Comparison of ENCODE assay signal across 8 mouse cellular contexts in genomic region chr4:43558631-43559356, GRCm38 (mm10). TPM values are rescaled to one million over a fixed set of nuclear protein-coding genes. Genes with fewer than 3 reads are reported as not detected.
DNase-seq lines count a peak whose midpoint lies in the region; ATAC-seq and TF ChIP-seq lines count a peak whose summit lies in the region.

No protein-coding gene starts in this region.

- TF ChIP-seq POLR2A in CH12.LX (IDR thresholded peaks at IDR 0.05; ENCODE audit: low read depth, low read length) = peak; percentile 29; the same call in 1 of the 2 replicates

- H3K9me3 ChIP-seq in CH12.LX (replicated peaks; ENCODE audit: low read length) = no peaks in the 10 kb centered on the region
- H3K9me3 ChIP-seq in limb, embryonic 11.5 days (ENCODE audit: control insufficient read depth, low read length) = no peaks in the 10 kb centered on the region
- H3K9me3 ChIP-seq in midbrain, embryonic 11.5 days (ENCODE audit: control insufficient read depth, low read length) = no peaks in the 10 kb centered on the region

- peak; percentile 59 for DNase-seq in CH12.LX (ENCODE audit: extremely low read depth)
- DNase-seq in fibroblast of lung, adult 2 months (ENCODE audit: low read depth) = peak; percentile 56
- DNase-seq in heart, postnatal 4 days = peak; percentile 88
- DNase-seq in limb, embryonic 11.5 days (ENCODE audit: low spot score) = peak; percentile 67
- DNase-seq in midbrain, embryonic 11.5 days (ENCODE audit: low spot score, missing footprints) = peak; percentile 89
- DNase-seq in testis, postnatal 10 days (ENCODE audit: low spot score) = peak; percentile 85
- DNase-seq in cerebellum, adult 11 months = no peak

- peaks cover 24 to 81% of the 10 kb centered on the region in 2 experiments for H3K4me1 ChIP-seq in CH12.LX (ENCODE audit: control insufficient read depth in 1 of 2, insufficient read depth in 2 of 2)
- H3K4me1 ChIP-seq in limb, embryonic 11.5 days (ENCODE audit: control insufficient read depth, insufficient read depth, low read length) = peaks cover 33% of the 10 kb centered on the region
- peaks cover 33% of the 10 kb centered on the region for H3K4me1 ChIP-seq in midbrain, embryonic 11.5 days (ENCODE audit: control insufficient read depth, insufficient read depth, low read length)

- peak overlapping the region; percentile 92 for H3K4me2 ChIP-seq in CH12.LX (ENCODE audit: insufficient read depth, low read depth, poor library complexity, severe bottlenecking)
- peak overlapping the region; percentile 32 for H3K4me2 ChIP-seq in limb, embryonic 11.5 days (ENCODE audit: low read depth, severe bottlenecking)
- H3K4me2 ChIP-seq in midbrain, embryonic 11.5 days = peak overlapping the region; percentile 19; the same call in 1 of the 2 replicates

- 27% methylated on average over 13 of the region's 13 CpGs for WGBS in limb, embryonic 11.5 days
- 39% methylated on average over 13 of the region's 13 CpGs for WGBS in midbrain, embryonic 11.5 days

- peak overlapping the region; percentile 29; the same call in 1 of the 2 replicates for H3K27ac ChIP-seq in CH12.LX (ENCODE audit: insufficient read depth, low read depth)
- H3K27ac ChIP-seq in limb, embryonic 11.5 days (replicated peaks; ENCODE audit: low read depth, low read length) = peak overlapping the region; percentile 67; the same call in 1 of the 2 replicates
- H3K27ac ChIP-seq in midbrain, embryonic 11.5 days (ENCODE audit: low read depth, low read length) = no peak overlapping the region

- no peaks in the 10 kb centered on the region for H3K27me3 ChIP-seq in CH12.LX (replicated peaks)
- no peaks in the 10 kb centered on the region for H3K27me3 ChIP-seq in limb, embryonic 11.5 days (ENCODE audit: control insufficient read depth, insufficient read depth, low read length)
- H3K27me3 ChIP-seq in midbrain, embryonic 11.5 days (ENCODE audit: control insufficient read depth, insufficient read depth, low read length) = no peaks in the 10 kb centered on the region

- ATAC-seq in activated CD4-positive, CD25-positive, alpha-beta regulatory T cell, adult 4 months = peak; percentile 41
- ATAC-seq in limb, embryonic 11.5 days (ENCODE audit: insufficient number of reproducible peaks, low FRiP score, low TSS enrichment, low read depth) = no peak
- ATAC-seq in midbrain, embryonic 11.5 days (ENCODE audit: low FRiP score) = no peak

- H3K79me2 ChIP-seq in CH12.LX (replicated peaks; ENCODE audit: control insufficient read depth, extremely low read depth, insufficient read depth, poor library complexity, severe bottlenecking) = peaks cover 46% of the 10 kb centered on the region

- TF ChIP-seq RAD21 in CH12.LX (IDR thresholded peaks at IDR 0.05; ENCODE audit: low read depth, low read length) = no peak

- H3K9ac ChIP-seq in CH12.LX (ENCODE audit: insufficient read depth, low read depth) = no peak overlapping the region
- peak overlapping the region; percentile 2; the same call in 1 of the 2 replicates for H3K9ac ChIP-seq in limb, embryonic 11.5 days (ENCODE audit: low read length)
- H3K9ac ChIP-seq in midbrain, embryonic 11.5 days (ENCODE audit: low read length) = no peak overlapping the region

- in situ Hi-C loops in CH12.LX (cut with MboI; ENCODE audit: low pct_ligation_motif_present, low pct_unique_long_range_greater_than_20kb, low sequenced_read_pairs) = loop anchor here (25.0 kb wide), 1 partner anchor 546 kb away; the partner anchor contains the start of genes Fancg and Vcp

- H3K4me3 ChIP-seq in CH12.LX (replicated peaks in 1 of 3; ENCODE audit: low read depth in 2 of 3, low read length in 2 of 3, poor library complexity in 1 of 3) = no peak overlapping the region
- no peak overlapping the region for H3K4me3 ChIP-seq in limb, embryonic 11.5 days (ENCODE audit: low read depth, low read length)
- H3K4me3 ChIP-seq in midbrain, embryonic 11.5 days (ENCODE audit: low read depth, low read length) = no peak overlapping the region

- no peak for TF ChIP-seq CTCF in CH12.LX (conservative IDR thresholded peaks at IDR 0.05 in 1 of 2, IDR thresholded peaks at IDR 0.05 in 1 of 2; ENCODE audit: low read depth in 2 of 2, low read length in 2 of 2)

- peaks cover 29 to 47% of the 10 kb centered on the region in 2 experiments for H3K36me3 ChIP-seq in CH12.LX (replicated peaks in 1 of 2; ENCODE audit: control insufficient read depth in 1 of 2, insufficient read depth in 1 of 2, low read length in 1 of 2)
- H3K36me3 ChIP-seq in limb, embryonic 11.5 days (ENCODE audit: control insufficient read depth, insufficient read depth, low read length) = peaks cover 18% of the 10 kb centered on the region
- H3K36me3 ChIP-seq in midbrain, embryonic 11.5 days (ENCODE audit: control insufficient read depth, insufficient read depth, low read length) = peaks cover 8% of the 10 kb centered on the region; the same call in 1 of the 2 replicates

- TF ChIP-seq EP300 in CH12.LX (IDR thresholded peaks at IDR 0.05; ENCODE audit: low read length) = no peak

- dilution Hi-C loops in CH12.LX (cut with MboI; ENCODE audit: extremely low pct_ligation_motif_present, extremely low pct_unique_long_range_greater_than_20kb, low sequenced_read_pairs) = no loop called here

TF ChIP-seq in CH12.LX, 34 proteins besides CTCF, POLR2A, EP300 and RAD21 (continues in another document):
- TF ChIP-seq BHLHE40 (IDR thresholded peaks at IDR 0.05; ENCODE audit: low read depth, low read length) = peak; percentile 77
- no peak for TF ChIP-seq PAX5 (IDR thresholded peaks at IDR 0.05; ENCODE audit: low read length)
- peak; percentile 54 for TF ChIP-seq CHD2 (IDR thresholded peaks at IDR 0.05; ENCODE audit: low read length)
- peak; percentile 64 for TF ChIP-seq MAX (IDR thresholded peaks at IDR 0.05; ENCODE audit: low read length)
- no peak for TF ChIP-seq E2F4 (IDR thresholded peaks at IDR 0.05; ENCODE audit: insufficient replicate concordance, low read depth, low read length)
- TF ChIP-seq ZMIZ1 (IDR thresholded peaks at IDR 0.05; ENCODE audit: low read depth, low read length) = no peak
- no peak for TF ChIP-seq POLR2AphosphoS2 (IDR thresholded peaks at IDR 0.05; ENCODE audit: low read depth, low read length)
- no peak for TF ChIP-seq UBTF (IDR thresholded peaks at IDR 0.05; ENCODE audit: low read depth, low read length)
- TF ChIP-seq ELF1 (IDR thresholded peaks at IDR 0.05; ENCODE audit: low read depth, low read length) = no peak
- 0 out of 2 replicates have a peak, but pooled peaks have one; percentile 16 for TF ChIP-seq ETS1 (conservative IDR thresholded peaks at IDR 0.05; ENCODE audit: low read depth, low read length)
- TF ChIP-seq TCF12 (IDR thresholded peaks at IDR 0.05; ENCODE audit: low read depth, low read length) = peak; percentile 32; the same call in 1 of the 2 replicates
- no peak for TF ChIP-seq CHD1 (IDR thresholded peaks at IDR 0.05; ENCODE audit: low read depth, low read length)
- no peak for TF ChIP-seq RCOR1 (conservative IDR thresholded peaks at IDR 0.05; ENCODE audit: low read depth, low read length)
- peak; percentile 85 for TF ChIP-seq MXI1 (IDR thresholded peaks at IDR 0.05; ENCODE audit: low read depth, low read length)

RNA-seq across cellular contexts. Expression of gene Creb3, which starts 3.3 kb away (rescaled TPM):
- total RNA-seq in CH12.LX (2012; rRNA removed) (32.9 and 34.2 TPM in 2 replicates), CH12.LX (2014; rRNA removed) (26.1 and 27.6 TPM in 2 replicates)
- 33.1 and 37.2 TPM in 2 replicates for polyA plus RNA-seq in CH12.LX (2012; ENCODE audit: insufficient read length, low read depth)
- polyA plus RNA-seq in activated CD4-positive, CD25-positive, alpha-beta regulatory T cell, adult 4 months (2017; shearing (Covaris generic)) = 100 to 1,000 TPM; 101 to 104 TPM
- total RNA-seq in heart, postnatal 4 days (2021) = 10 to 100 TPM; 53.2 to 53.4 TPM
- polyA plus RNA-seq in limb, embryonic 11.5 days (2014; fragmentation: Nextera tagmentation; extraction: Ambion mirVana) = 39.4 and 43.3 TPM in 2 replicates
- 46.4 and 54.5 TPM in 2 replicates for polyA plus RNA-seq in midbrain, embryonic 11.5 days (2014; fragmentation: Nextera tagmentation; extraction: Ambion mirVana)

RNA-seq across cellular contexts. Expression of gene Tln1, which starts 3.7 kb away (rescaled TPM):
- total RNA-seq in CH12.LX (2012; rRNA removed) = 59.3 and 60.4 TPM in 2 replicates
- 22.3 and 22.7 TPM in 2 replicates for total RNA-seq in CH12.LX (2014; rRNA removed)
- 50.1 and 69.2 TPM in 2 replicates for polyA plus RNA-seq in CH12.LX (2012; ENCODE audit: insufficient read length, low read depth)
- polyA plus RNA-seq in activated CD4-positive, CD25-positive, alpha-beta regulatory T cell, adult 4 months (2017; shearing (Covaris generic)) = 100 to 1,000 TPM in 1 of 2 experiments, 10 to 100 TPM in 1; 86.9 to 116 TPM
- total RNA-seq in heart, postnatal 4 days (2021) = 100 to 1,000 TPM; 184 to 187 TPM
- 39.1 and 39.5 TPM in 2 replicates for polyA plus RNA-seq in limb, embryonic 11.5 days (2014; fragmentation: Nextera tagmentation; extraction: Ambion mirVana)
- 38.4 and 40.4 TPM in 2 replicates for polyA plus RNA-seq in midbrain, embryonic 11.5 days (2014; fragmentation: Nextera tagmentation; extraction: Ambion mirVana)

RNA-seq across cellular contexts. Expression of gene Rgp1, which starts 19.7 kb away (rescaled TPM):
- total RNA-seq in CH12.LX (2012; rRNA removed) = 16.6 and 22.0 TPM in 2 replicates
- total RNA-seq in CH12.LX (2014; rRNA removed) = 5.4 and 10.1 TPM in 2 replicates
- 32.7 and 37.0 TPM in 2 replicates for polyA plus RNA-seq in CH12.LX (2012; ENCODE audit: insufficient read length, low read depth)
- polyA plus RNA-seq in activated CD4-positive, CD25-positive, alpha-beta regulatory T cell, adult 4 months (2017; shearing (Covaris generic)) = 10 to 100 TPM; 10.8 to 12.4 TPM
- total RNA-seq in heart, postnatal 4 days (2021) = 10 to 100 TPM; 38.6 to 39.1 TPM
- polyA plus RNA-seq in limb, embryonic 11.5 days (2014; fragmentation: Nextera tagmentation; extraction: Ambion mirVana) = 32.6 and 34.1 TPM in 2 replicates
- 22.0 and 25.2 TPM in 2 replicates for polyA plus RNA-seq in midbrain, embryonic 11.5 days (2014; fragmentation: Nextera tagmentation; extraction: Ambion mirVana)

RNA-seq across cellular contexts. Expression of gene Gba2, which starts 19.9 kb away (rescaled TPM):
- total RNA-seq in CH12.LX (2012; rRNA removed) = 3.6 and 4.1 TPM in 2 replicates
- 3.2 TPM in 2 replicates for total RNA-seq in CH12.LX (2014; rRNA removed)
- polyA plus RNA-seq in CH12.LX (2012; ENCODE audit: insufficient read length, low read depth) = 8.7 and 11.2 TPM in 2 replicates
- polyA plus RNA-seq in activated CD4-positive, CD25-positive, alpha-beta regulatory T cell, adult 4 months (2017; shearing (Covaris generic)) = 10 to 100 TPM; 12.7 to 14.4 TPM
- 10 to 100 TPM; 17.7 to 17.8 TPM for total RNA-seq in heart, postnatal 4 days (2021)
- polyA plus RNA-seq in limb, embryonic 11.5 days (2014; fragmentation: Nextera tagmentation; extraction: Ambion mirVana) = 20.7 and 20.8 TPM in 2 replicates
- polyA plus RNA-seq in midbrain, embryonic 11.5 days (2014; fragmentation: Nextera tagmentation; extraction: Ambion mirVana) = 24.5 and 26.1 TPM in 2 replicates

RNA-seq across cellular contexts. Expression of gene Msmp, which starts 25.5 kb away (rescaled TPM):
- total RNA-seq in CH12.LX (2012; rRNA removed) = 0.46 and 0.72 TPM in 2 replicates
- not detected in 2 replicates for total RNA-seq in CH12.LX (2014; rRNA removed)
- polyA plus RNA-seq in CH12.LX (2012; ENCODE audit: insufficient read length, low read depth) = 5.9 and 6.3 TPM in 2 replicates
- polyA plus RNA-seq in activated CD4-positive, CD25-positive, alpha-beta regulatory T cell, adult 4 months (2017; shearing (Covaris generic)) = not detected
- under 1 TPM in 1 of 2 experiments, not detected in 1; 0.52 TPM for total RNA-seq in heart, postnatal 4 days (2021)
- 2.3 TPM in 1 of 2 replicates, not detected in the other for polyA plus RNA-seq in limb, embryonic 11.5 days (2014; fragmentation: Nextera tagmentation; extraction: Ambion mirVana)
- 0.63 TPM in 1 of 2 replicates, not detected in the other for polyA plus RNA-seq in midbrain, embryonic 11.5 days (2014; fragmentation: Nextera tagmentation; extraction: Ambion mirVana)

Comparison
In these comparisons a context has a peak if more than half of its experiments do, and no peak if none do; other contexts are left out.
1. H3K4me2 ChIP-seq: peak in every context shown above with its lines; median percentile 92 in CH12.LX; 32 in limb, embryonic 11.5 days; 19 in midbrain, embryonic 11.5 days.